Mouse (Mus musculus) liver, adult 2 months (tissue): ENCODE results near the gene Fam118b. TPM values are rescaled to one million over a fixed set of nuclear protein-coding genes. Genes with fewer than 3 reads are reported as not detected.

Source experiments
- DNase-seq: peaks from one replicate; pipeline ENCODE4 v3.0.0-alpha.2; 2011; ENCODE audit warnings: low read depth, low spot score; ENCODE audit errors: extremely low read depth
- H3K27ac ChIP-seq: fragments of 200-500 bp; replicated peaks from 2 replicates; pipeline ENCODE4 v1.5.1; 2012; ENCODE audit warnings: low read depth, mild to moderate bottlenecking, control low read depth, inconsistent platforms, low read length; ENCODE audit not compliant: insufficient read depth
- H3K27me3 ChIP-seq: fragments of 200-500 bp; 2 replicates; pipeline ENCODE4 v1.6.1; 2012; ENCODE audit warnings: mild to moderate bottlenecking, moderate library complexity, low read length, inconsistent platforms; ENCODE audit not compliant: control insufficient read depth, insufficient read depth
- H3K36me3 ChIP-seq: fragments of 200-500 bp; 2 replicates; pipeline ENCODE4 v1.6.1; 2012; ENCODE audit warnings: low read length, inconsistent platforms; ENCODE audit not compliant: control insufficient read depth, insufficient read depth
- H3K4me1 ChIP-seq: fragments of 200-500 bp; 2 replicates; pipeline ENCODE4 v1.6.1; 2011; ENCODE audit warnings: low read length; ENCODE audit not compliant: control insufficient read depth, insufficient read depth
- H3K4me3 ChIP-seq: fragments of 200-500 bp; 2 replicates; pipeline ENCODE4 v1.5.1; 2011; ENCODE audit warnings: low read depth, mild to moderate bottlenecking, control low read depth, low read length, moderate library complexity; ENCODE audit not compliant: insufficient read depth
- H3K79me2 ChIP-seq: fragments of 200-500 bp; 2 replicates; pipeline ENCODE4 v1.6.1; 2012; ENCODE audit warnings: inconsistent platforms, mild to moderate bottlenecking, low read length, moderate library complexity; ENCODE audit not compliant: control insufficient read depth, insufficient read depth
- H3K9ac ChIP-seq: fragments of 200-500 bp; 2 replicates; pipeline ENCODE4 v1.6.1; 2012; ENCODE audit warnings: low read depth, mild to moderate bottlenecking, control low read depth, inconsistent platforms, low read length
- CTCF ChIP-seq: fragments of 200-500 bp; IDR thresholded peaks from 2 replicates; pipeline ENCODE4 v1.5.1; 2011; ENCODE audit warnings: low read depth, low read length, control low read depth
- POLR2A ChIP-seq: fragments of 200-500 bp; IDR thresholded peaks from 2 replicates; pipeline ENCODE4 v1.6.1; 2011; ENCODE audit warnings: low read length, control low read depth; ENCODE audit not compliant: insufficient read depth; ENCODE audit errors: extremely low read depth
- WGBS: fragments of 180-500 bp; shearing (Covaris S2); methylation state at CpG from one replicate; pipeline ENCODE4 v1.1.7; 2018; 5-methylcytosine and 5-hydroxymethylcytosine counted together
- polyA plus RNA-seq: library from polyadenylated mRNA; depleted of rRNA; stranded (reverse); fragments of >200 nt; gene quantifications from 2 replicates; pipeline ENCODE4 v1.2.3, GENCODE M21; 2012; rRNA removed
- total RNA-seq: library from RNA; depleted of rRNA; stranded (reverse); fragments of >200 nt; gene quantifications from 2 replicates; pipeline ENCODE4 v1.2.3, GENCODE M21; 2014; rRNA removed

The Fam118b gene
- total RNA-seq (3.0 and 4.0 TPM in 2 replicates), polyA plus RNA-seq (3.8 and 5.8 TPM in 2 replicates)

DNA sequence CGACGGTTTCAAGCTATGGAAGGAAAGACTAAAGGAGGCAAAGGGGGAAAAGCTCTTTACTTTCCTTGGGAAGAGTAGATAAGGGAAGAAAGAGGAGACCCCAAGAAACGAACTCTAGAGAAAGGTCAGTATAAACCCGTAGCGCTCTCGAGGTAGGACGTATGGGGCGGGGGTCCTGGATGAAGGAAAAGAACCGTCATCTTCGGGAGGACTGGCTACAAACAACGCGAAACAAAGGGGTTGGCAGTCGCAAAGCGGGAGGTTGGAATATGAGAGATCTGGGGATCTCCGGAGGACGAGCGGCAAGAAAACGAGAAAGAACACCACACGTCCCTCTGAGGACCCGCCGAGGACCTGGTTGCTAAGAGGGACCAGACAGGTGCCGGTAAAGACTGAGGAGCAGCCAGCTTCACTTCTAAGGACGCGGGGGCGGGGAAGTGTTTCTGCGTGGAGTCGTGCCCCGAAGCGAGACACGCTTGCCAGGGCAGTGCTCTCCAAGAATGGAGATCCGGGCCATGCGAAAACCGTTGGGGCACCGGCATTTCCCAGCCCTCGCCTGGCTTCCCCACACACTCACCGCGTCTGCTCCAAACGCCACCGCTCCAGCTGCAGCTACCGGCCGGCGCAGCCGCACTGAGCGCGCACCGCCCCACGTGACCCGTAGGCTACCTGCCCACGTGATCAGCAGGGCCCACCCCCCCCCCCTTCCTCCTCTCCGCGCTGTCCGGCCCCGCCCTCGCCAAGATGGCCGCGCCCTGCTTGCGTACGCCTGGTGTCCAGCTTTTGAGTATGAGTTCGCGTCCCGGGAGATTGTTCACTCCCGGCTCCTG, at the start of gene Fam118b, which contains the start of gene Rpusd4:
TSS of gene Fam118b (minus strand) at position 660 of the 830 bp plus-strand sequence.
TSS of gene Rpusd4 (plus strand) at position 720 of the 830 bp plus-strand sequence.
- WGBS = under 1% methylated on average over 62 of the region's 62 CpGs
- H3K27me3 ChIP-seq = no peaks in the 10 kb centered on the region
- peaks cover 11% of the 10 kb centered on the region for H3K4me1 ChIP-seq
- TF ChIP-seq POLR2A = peak; percentile 95
- no peak for TF ChIP-seq CTCF
- peak within 1 kb of the TSS; percentile 30 for H3K27ac ChIP-seq
- peaks cover 3% of the 10 kb centered on the region; the same call in 1 of the 2 replicates for H3K79me2 ChIP-seq
- H3K36me3 ChIP-seq = no peaks in the 10 kb centered on the region
- H3K4me3 ChIP-seq = peak within 1 kb of the TSS; percentile 72
- peak; percentile 72 for DNase-seq
- peak within 1 kb of the TSS; percentile 71 for H3K9ac ChIP-seq

DNA sequence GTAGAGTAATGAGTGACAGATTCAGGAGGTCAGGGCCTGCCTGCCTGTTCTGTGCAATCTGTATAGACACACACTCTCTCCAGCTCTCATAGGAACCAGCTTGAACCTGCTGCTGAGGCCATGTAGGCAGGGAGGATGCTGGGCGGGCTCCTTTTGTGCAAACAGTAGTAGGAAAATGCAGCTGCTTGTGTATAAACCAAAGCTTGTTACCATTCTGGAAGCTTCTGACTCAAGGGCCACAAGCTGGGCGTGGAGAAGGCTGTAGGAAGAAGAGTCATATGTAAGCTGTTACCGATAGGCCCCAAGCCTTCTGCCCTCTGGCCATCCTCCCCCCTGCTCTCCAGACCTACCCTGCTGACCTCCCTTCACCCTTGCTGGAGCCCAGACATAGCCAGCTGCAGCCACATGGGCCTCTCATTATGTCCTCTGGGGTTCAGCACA, 49.2 kb upstream of the Fam118b start:
- Histone ChIP-seq H3K4me1 (peaks cover 2% of the 10 kb centered on the region; the same call in 1 of the 2 replicates), H3K36me3 (no peaks in the 10 kb centered on the region), H3K27me3 (no peaks in the 10 kb centered on the region), H3K79me2 (no peaks in the 10 kb centered on the region), H3K27ac (no peak overlapping the region), H3K9ac (no peak overlapping the region), H3K4me3 (no peak overlapping the region)
- peak; percentile 12 for DNase-seq
- WGBS = 90% methylated on average over 3 of the region's 3 CpGs
- no peak for TF ChIP-seq POLR2A
- TF ChIP-seq CTCF = no peak

DNA sequence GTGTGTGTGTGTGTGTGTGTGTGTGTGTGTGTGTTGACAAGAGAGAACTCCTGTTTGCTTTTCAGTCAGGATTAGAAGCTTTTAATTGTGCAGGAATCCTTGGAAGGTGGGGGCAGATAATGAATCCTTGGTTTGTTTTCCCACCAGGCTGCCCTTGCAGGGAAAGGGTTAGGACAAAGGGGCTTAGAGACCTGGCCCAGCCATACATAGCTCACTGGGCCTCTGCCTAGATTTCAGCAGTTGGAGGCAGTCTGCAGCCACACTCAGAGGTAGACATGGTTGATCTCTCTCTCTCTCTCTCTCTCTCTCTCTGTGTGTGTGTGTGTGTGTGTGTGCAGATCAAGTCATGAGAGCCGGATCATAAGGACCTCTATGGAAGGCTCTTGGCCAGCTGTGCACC, 46.6 kb upstream of the Fam118b start:
- no peak overlapping the region for H3K9ac ChIP-seq
- H3K4me1 ChIP-seq = peaks cover 2% of the 10 kb centered on the region; the same call in 1 of the 2 replicates
- no peak for DNase-seq
- no peaks in the 10 kb centered on the region for H3K36me3 ChIP-seq
- H3K79me2 ChIP-seq = no peaks in the 10 kb centered on the region
- no peak overlapping the region for H3K4me3 ChIP-seq
- no peak overlapping the region for H3K27ac ChIP-seq
- no peaks in the 10 kb centered on the region for H3K27me3 ChIP-seq
- no peak for TF ChIP-seq CTCF
- TF ChIP-seq POLR2A = no peak
- WGBS = 76% methylated on average over 1 of the region's 1 CpGs

DNA sequence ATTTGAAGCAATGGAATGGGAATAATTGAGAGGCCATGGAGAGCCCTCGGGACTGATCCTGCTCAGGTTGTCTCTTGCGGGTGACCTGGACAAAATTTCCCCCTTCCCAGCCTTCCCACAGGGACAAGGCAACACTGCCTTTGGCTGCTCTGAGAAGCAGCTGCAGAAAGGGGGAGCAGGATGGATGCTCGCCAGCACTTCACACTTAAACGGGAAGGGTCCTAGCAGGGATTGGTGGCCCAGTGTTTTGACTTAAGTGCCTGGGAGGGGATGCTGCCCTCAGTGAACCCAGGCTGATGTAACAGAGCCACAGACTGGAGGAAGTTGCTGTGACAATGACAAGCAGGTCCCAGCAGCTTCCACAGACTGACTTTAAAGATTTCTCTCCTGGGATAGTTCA, 46.0 kb upstream of the Fam118b start:
- DNase-seq = no peak
- H3K27ac ChIP-seq = no peak overlapping the region
- TF ChIP-seq POLR2A = no peak
- no peak overlapping the region for H3K4me3 ChIP-seq
- H3K9ac ChIP-seq = no peak overlapping the region
- no peaks in the 10 kb centered on the region; the same call in 1 of the 2 replicates for H3K4me1 ChIP-seq
- 53% methylated on average over 4 of the region's 4 CpGs for WGBS
- no peaks in the 10 kb centered on the region for H3K79me2 ChIP-seq
- H3K36me3 ChIP-seq = no peaks in the 10 kb centered on the region
- H3K27me3 ChIP-seq = no peaks in the 10 kb centered on the region

DNA sequence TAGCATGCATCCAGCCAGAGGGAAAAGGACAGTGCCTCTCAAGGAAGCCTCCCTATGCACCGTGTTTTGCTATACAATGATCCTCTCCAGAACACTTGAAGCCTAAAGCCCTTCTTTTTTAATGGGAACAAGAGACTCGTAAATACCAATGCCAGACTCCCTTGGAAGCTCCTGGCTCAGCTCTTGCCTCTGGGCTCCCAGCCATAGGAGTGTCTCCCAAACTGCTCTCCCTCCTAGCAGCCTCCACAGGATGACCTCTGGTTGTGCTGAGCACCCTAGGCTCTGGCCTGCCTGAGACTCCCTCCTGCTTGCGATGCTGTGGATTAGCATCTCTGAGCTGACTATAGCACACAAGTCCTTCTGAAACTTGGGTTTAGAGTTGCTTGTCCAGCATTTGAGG, 44.9 kb upstream of the Fam118b start:
- Histone ChIP-seq H3K9ac (no peak overlapping the region), H3K4me1 (no peaks in the 10 kb centered on the region; the same call in 1 of the 2 replicates), H3K27me3 (no peaks in the 10 kb centered on the region), H3K27ac (no peak overlapping the region), H3K4me3 (no peak overlapping the region), H3K36me3 (no peaks in the 10 kb centered on the region), H3K79me2 (no peaks in the 10 kb centered on the region)
- WGBS = 71% methylated on average over 3 of the region's 3 CpGs
- no peak for TF ChIP-seq CTCF
- no peak for TF ChIP-seq POLR2A
- DNase-seq = peak; percentile 12

- no peaks in the 10 kb centered on the region for H3K27me3 ChIP-seq
- H3K27ac ChIP-seq = no peak overlapping the region
- no peaks in the 10 kb centered on the region for H3K79me2 ChIP-seq
- 78% methylated on average over 6 of the region's 6 CpGs for WGBS
- no peaks in the 10 kb centered on the region for H3K36me3 ChIP-seq
- peak; percentile 23 for DNase-seq
- no peaks in the 10 kb centered on the region for H3K4me1 ChIP-seq
- H3K9ac ChIP-seq = no peak overlapping the region
- no peak for TF ChIP-seq CTCF
- TF ChIP-seq POLR2A = no peak
- H3K4me3 ChIP-seq = no peak overlapping the region
Measured at GRCm38 (mm10) chr9:35310377-35310776, 42.8 kb upstream of the Fam118b start.
